ENCODE assay signal across 13 mouse cellular contexts in the genomic region with DNA sequence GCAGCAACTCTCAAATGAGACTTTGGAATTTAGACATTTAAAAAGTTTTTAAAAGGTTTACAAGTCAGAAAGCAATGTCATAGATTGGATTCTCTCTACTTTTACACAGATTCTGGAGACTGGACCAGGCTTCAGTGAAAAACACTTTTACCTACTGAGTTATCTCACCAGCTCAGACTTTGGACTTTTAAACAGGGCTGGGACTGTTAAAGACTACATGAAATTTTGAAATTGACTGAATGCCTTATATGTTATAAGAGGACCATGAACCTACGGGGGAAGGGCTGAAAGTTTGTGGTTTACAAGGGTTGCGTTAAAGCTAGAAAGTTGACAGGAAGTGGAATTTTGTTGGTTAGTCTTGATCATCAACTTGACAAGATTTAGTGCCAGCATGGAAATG.
"Had no signal": no experiment of that assay in that cellular context is flagged by ENCODE, and none has a peak within 500 bp of the region (broad histone marks: within the 10 kb centered on the region; RNA-seq: fewer than 3 reads in every experiment).

No protein-coding gene starts in this region.

- H3K27ac ChIP-seq: kidney, embryonic 15.5 days; limb, embryonic 15.5 days; liver, embryonic 15.5 days; macrophage; midbrain, embryonic 13.5 days had no signal

- H3K4me3 ChIP-seq: kidney, embryonic 15.5 days; limb, embryonic 15.5 days; liver, embryonic 15.5 days; midbrain, embryonic 13.5 days had no signal

- H3K9me3 ChIP-seq: kidney, embryonic 15.5 days; limb, embryonic 15.5 days; liver, embryonic 15.5 days; midbrain, embryonic 13.5 days had no signal

- H3K36me3 ChIP-seq: kidney, embryonic 15.5 days; limb, embryonic 15.5 days; liver, embryonic 15.5 days; midbrain, embryonic 13.5 days had no signal

- H3K4me1 ChIP-seq: limb, embryonic 15.5 days; liver, embryonic 15.5 days; midbrain, embryonic 13.5 days had no signal

- DNase-seq: kidney, adult 18-20 months; kidney, postnatal 14 days; layer of hippocampus, adult 9-11 months; layer of hippocampus, postnatal 36 days; lung, embryonic 14.5 days; lung, postnatal 10 days; right cerebral cortex, postnatal 14 days; thymus, postnatal 36 days had no signal

- ATAC-seq: midbrain, embryonic 13.5 days had no signal

- H3K27me3 ChIP-seq: kidney, embryonic 15.5 days; limb, embryonic 15.5 days; liver, embryonic 15.5 days; midbrain, embryonic 13.5 days had no signal

- H3K9ac ChIP-seq: kidney, embryonic 15.5 days; limb, embryonic 15.5 days; liver, embryonic 15.5 days; lung, embryonic 14.5 days; midbrain, embryonic 13.5 days had no signal

- H3K4me2 ChIP-seq: kidney, embryonic 15.5 days; limb, embryonic 15.5 days; liver, embryonic 15.5 days; lung, embryonic 14.5 days; midbrain, embryonic 13.5 days had no signal
